Mouse (Mus musculus) frontal cortex, postnatal 25 days (tissue): Measurements from ENCODE around the gene Gpr157.
"Not testable (repeated sequence)": the region's sequence is repeated elsewhere in the genome, so short reads cannot be mapped to it uniquely, and the experiment has no call there.

ENCODE experiments used
- DNase-seq, 2 experiments: peaks; one replicate each; pipeline ENCODE4 v3.0.0; 2022; ENCODE audit warnings: low spot score in 2 of 2

Gene Gpr157

GRCm38 (mm10) chr4:150087161-150087889 lies at the start of gene Gpr157:
Gpr157 (plus strand) TSS chr4:150087365.
- peak; percentile 50 to 76 for DNase-seq

- no peak for DNase-seq
Observed at GRCm38 (mm10) chr4:150038533-150038932, 48.6 kb upstream of the Gpr157 start.

GRCm38 (mm10) chr4:150040003-150040581 lies 47.1 kb upstream of the Gpr157 start:
- DNase-seq, result no peak

- not testable (repeated sequence) for DNase-seq
Observed at GRCm38 (mm10) chr4:150040856-150041255, 46.3 kb upstream of the Gpr157 start.

- no peak for DNase-seq
Observed at GRCm38 (mm10) chr4:150041346-150042110, 45.6 kb upstream of the Gpr157 start.

- DNase-seq, result no peak
Observed at GRCm38 (mm10) chr4:150043591-150043990, 43.6 kb upstream of the Gpr157 start.

GRCm38 (mm10) chr4:150048038-150048437 lies 39.1 kb upstream of the Gpr157 start:
- no peak for DNase-seq

GRCm38 (mm10) chr4:150048478-150049156 lies 38.5 kb upstream of the Gpr157 start:
- no peak for DNase-seq

- DNase-seq, result no peak
Observed at GRCm38 (mm10) chr4:150049157-150049513, 38.0 kb upstream of the Gpr157 start.

GRCm38 (mm10) chr4:150049564-150050226 lies 37.5 kb upstream of the Gpr157 start:
- no peak for DNase-seq

GRCm38 (mm10) chr4:150051514-150051913 lies 35.7 kb upstream of the Gpr157 start:
- no peak for DNase-seq

- DNase-seq, result no peak
Observed at GRCm38 (mm10) chr4:150052380-150052779, 34.8 kb upstream of the Gpr157 start.

GRCm38 (mm10) chr4:150056171-150056570 lies 31.0 kb upstream of the Gpr157 start:
- DNase-seq, result no peak

GRCm38 (mm10) chr4:150057722-150058121 lies 29.4 kb upstream of the Gpr157 start:
- no peak for DNase-seq

GRCm38 (mm10) chr4:150059841-150060468 lies 27.2 kb upstream of the Gpr157 start:
- DNase-seq, result no peak

- no peak for DNase-seq
Observed at GRCm38 (mm10) chr4:150060469-150061170, 26.5 kb upstream of the Gpr157 start.

- DNase-seq, result no peak
Observed at GRCm38 (mm10) chr4:150061432-150062225, 25.5 kb upstream of the Gpr157 start.

GRCm38 (mm10) chr4:150066706-150067323 lies 20.4 kb upstream of the Gpr157 start:
- DNase-seq, result no peak

- no peak for DNase-seq
Observed at GRCm38 (mm10) chr4:150068216-150068615, 18.9 kb upstream of the Gpr157 start.
